Mouse (Mus musculus) heart, adult 11 months (tissue): ENCODE measurements around the gene Rb1.

Experiments
- DNase-seq: peaks from one replicate; pipeline ENCODE4 v3.0.0; 2022

The Rb1 gene

DNA sequence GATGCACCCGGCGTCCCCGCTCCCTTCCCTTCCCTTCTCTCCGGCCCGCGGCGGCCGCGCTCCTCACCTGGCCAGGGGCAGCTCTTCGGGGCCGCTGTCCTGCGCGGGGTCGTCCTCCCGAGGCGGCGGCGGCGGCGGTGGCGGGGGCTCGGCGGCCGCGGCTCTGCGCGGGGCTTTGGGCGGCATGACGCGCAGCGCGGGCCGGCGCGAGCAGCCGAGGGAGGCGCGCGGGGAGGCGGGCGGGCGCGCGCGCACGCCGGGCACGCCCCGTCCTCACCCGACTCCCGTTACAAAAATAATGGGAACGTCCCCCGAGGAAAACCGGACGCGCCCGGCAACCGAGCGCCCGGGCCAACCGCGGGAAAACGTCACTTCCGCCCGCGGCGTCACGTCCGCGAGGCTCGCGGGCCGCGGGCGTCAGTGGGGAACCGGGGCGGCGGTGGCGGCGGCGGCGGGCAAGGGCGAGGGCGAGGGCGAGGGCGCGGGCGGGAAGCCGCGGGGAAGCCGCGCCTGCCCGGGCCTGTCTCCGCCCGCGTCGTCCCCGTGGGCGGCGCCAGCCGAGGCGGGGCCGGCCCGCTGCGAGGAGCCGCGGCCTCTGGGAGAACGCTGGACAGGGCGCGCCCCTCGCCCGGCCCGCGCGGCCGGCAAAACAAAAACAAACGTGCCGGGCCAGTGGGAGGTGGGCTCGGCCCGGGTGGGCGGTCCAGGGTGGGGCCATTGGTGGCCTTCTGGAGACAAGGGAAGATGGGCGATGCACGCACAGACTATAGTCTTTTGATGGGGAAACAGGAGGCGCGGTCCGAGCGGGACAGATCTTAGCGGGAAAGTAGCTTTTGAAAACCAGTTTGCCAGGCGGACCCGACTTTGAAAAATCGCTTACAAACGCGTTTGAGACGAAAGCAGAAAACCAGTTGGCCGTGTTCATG, at the start of gene Rb1:
Gene Rb1, minus strand, starts transcription at position 367 of the 926 bp plus-strand sequence.
- peak; percentile 99 for DNase-seq

DNA sequence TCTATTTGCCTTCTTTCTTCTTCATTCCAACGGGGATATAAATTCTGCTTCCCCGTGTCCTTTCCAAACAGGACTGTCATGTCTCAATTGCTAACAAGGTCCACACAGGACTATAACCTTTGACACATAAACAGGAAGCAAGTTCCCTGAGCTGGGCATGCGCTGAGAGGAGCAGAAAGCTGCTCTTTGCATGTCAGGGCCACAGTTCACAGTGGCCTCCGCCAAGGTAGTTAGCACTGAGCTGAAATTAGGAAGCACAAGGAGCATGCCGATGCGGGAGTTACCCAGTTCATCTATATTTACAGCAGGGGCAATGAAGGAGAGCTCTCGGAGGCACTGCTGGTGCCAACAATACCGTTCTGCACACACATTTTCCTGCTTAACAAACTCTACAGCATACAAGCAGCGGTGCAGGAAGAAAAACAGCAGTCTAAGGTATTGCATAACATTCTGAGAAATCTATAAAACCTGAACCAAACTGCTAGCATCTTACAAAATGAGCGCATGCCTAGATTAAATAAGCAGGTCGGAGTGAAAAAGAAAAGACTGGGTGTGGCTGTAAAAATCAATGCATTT, 48.8 kb upstream of the Rb1 start:
- DNase-seq, result peak; percentile 96

DNA sequence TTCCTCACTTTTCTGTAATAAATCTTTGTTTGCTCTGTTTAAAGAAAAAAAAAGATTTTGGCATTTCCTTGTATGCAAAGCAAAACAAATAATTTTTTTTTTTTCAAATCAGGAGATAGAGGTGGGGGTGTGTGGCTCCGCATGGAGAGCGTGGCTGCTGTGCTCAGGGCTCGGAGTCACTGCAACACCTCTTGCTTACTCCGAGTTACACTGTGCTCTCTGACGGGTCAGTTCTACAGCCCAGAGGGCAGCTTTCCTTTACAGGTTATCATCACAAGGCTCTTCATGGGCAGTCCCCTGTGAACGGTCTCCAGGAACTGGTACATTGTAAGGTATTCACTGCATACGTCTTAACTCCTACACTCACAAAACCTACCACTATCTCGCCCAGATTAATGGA, 48.0 kb upstream of the Rb1 start:
- DNase-seq, result peak; percentile 85

DNA sequence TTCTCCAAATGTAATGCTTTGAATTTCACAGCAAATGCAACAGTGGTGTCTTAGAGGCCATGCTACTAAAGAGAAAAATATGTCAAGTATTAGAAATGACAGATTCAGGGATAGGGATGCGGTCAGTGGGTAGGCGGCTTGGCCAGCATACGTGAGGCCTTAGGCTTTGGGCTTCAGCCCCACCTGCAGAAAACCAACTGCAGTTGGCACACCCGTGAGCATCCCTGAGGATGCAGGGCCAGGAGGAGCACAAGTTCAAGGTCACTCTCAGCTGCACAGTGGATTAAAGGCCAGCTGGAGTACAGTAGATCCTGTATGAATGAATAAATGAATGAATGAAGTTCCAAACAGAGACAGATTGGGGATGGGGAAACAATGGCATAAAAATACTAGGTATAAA, 47.4 kb upstream of the Rb1 start:
- DNase-seq, result peak; percentile 72

DNA sequence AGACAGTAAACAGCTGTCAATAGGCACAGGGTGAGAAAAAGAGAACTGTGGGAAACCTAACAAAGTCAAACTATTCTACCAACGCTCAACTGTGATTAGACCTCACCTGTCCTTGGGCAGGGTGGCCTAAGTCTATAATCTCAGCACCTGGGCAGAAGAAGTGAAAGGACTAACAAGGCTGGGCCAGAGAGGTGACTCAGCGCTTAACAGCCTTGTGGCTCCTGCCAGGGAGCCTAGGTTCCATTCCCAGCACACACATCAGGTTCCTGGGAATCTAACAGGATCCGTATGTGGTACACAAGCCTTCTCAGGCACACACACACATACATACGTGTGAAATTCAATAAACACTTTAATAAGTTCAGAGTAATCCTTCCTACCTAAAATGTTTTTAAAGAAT, 46.0 kb upstream of the Rb1 start:
- DNase-seq, result no peak

DNA sequence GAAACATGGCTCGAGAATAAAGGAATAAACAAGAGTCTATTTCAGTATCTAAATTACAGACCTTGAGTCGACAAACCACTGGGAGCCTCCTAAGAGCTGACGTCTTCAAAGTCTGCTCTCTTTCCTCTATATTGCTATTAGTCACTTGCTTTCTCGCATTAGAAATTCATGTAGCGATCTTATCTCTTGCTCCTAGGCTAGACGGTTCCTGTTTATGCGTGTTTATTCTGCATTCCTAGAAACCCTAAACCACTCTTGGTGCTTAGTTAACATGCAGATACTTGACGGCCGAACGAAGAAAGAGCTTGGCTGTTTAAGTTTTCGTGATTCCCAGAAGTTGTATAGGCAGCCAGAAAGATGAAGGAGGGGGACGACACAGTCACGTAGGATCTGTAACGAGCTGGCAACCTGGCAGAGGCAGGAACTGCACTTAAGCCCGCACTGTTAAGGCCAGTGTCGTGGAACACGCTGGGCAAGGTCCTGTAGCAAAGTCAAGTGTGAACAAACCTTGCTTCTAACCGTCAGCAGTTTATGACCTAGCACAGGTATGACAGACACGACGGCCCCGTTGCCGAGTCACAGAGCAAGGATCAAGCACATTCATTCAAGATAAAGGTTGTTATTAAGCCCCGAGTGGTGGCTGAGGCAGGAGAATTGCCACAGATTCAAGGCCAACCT, 45.2 kb upstream of the Rb1 start:
- DNase-seq, result peak; percentile 87

DNA sequence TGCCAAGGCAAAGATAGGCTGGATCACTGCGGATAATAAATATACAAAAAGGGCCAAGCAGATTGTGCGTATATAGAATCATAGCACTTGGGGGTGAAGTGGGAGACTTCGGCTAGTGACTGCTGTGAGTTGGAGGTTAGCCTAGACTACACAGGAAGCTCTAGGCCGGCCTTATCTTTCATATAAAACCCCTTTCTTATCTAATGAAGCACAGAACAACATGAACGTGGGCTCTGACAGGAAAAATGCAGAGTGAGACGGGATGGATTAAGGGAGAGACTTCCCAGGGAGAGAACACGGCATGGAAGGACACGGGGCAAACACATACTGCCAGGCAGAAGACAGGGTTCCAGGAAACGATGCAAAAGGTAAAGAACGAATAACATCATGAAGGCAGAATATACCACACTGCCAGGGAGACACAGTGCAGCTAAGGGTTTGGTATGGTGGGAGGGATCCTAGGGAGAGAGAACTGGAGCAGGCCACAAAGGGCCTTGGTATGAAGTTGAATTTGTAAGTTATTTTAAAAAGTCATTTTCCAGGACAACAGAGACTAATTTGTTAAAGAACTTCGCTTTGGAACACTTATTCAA, 44.6 kb upstream of the Rb1 start:
- peak; percentile 85 for DNase-seq

DNA sequence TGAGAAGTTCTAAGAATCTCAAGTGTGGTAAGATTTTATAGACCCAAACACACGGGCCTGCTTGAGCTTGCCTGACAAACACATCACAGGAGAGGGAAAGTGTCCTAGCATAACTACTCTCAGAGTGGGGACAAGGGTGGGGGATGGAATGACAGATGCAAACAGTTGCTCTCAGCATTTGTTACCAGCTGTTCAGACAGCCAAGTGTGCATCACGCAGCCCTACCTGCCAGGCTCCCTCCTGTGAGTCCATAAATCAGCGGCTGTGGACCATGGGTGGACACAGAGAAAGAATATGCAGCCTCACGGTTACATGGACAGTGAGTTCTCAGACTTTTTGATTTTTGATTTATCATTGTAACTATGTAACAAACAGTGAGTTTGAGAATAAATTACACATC, 44.0 kb upstream of the Rb1 start:
- no peak for DNase-seq

DNA sequence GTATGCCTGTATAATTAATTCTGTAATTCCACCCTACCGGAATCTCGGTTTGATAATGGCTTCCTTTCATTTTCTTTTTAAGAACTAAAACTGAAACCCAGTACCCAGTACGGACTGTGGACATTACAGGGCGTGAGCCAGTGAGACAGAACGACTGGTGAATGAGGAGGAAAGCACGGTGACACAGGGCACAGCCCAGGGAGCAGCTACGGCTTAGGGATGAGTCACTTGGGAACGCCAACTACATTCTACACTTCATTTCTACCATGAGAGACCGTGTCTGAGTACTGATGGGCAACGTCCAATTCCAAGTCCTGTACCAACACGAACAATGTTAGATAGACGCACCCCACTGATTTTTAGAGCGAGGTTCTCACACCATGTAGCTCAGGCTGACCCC, 43.3 kb upstream of the Rb1 start:
- DNase-seq, result peak; percentile 72

DNA sequence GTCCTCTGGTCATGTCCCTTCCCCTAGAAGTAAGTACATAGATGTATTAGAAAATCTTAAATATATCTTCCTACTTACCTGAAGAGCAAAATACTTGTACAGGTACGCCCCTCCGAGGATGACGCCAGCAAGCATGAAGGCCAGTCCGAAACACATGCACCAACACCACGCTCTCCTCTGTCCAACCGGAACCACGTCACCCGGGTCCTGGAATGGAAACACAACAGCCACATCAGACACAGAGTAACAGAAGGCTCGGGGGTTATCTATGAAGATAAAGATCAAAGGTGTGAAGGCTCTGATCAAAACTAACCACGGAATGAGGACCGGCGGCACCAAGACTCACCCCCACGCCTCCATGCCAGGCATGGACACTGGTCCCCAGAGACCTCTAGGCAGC, 42.6 kb upstream of the Rb1 start:
- DNase-seq, result peak; percentile 65

DNA sequence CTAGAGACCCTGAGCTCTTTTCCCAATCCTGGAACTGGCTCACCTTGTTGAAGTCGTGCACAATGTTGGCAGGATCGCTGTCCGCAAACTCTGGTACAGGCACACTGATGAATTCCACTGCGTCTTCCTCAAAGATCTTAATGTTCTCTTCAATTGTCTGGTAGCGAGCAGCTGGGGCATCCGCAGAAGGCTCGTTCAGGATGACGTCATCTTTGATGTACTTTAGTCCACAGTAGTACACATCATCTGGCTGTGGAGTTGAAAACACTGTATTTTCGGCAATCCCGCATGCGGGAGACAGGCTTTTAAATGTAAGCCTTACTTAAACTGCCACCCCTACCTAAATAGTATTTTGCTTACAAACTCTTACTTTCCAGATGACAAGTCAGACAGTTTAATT, 40.7 kb upstream of the Rb1 start:
- no peak for DNase-seq

DNA sequence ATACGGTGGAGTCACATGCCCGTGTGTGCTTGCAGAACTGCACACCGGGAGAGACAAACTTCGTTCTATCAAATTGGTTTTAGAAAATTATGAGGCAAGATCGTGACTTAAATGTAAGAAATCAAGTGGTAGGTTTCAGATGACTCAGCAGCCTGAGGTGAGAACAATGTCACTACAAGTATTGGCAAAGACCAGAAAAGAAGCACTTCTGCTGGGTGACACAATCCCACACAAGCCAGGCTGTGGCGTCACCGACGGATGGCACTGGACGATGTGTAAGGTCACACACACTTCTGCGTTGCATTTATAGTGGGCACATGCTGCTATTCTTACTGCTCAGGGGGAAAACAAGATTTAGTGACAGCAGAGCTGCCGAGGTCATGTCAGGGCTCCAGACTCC, 38.2 kb upstream of the Rb1 start:
- DNase-seq, result peak; percentile 89

DNA sequence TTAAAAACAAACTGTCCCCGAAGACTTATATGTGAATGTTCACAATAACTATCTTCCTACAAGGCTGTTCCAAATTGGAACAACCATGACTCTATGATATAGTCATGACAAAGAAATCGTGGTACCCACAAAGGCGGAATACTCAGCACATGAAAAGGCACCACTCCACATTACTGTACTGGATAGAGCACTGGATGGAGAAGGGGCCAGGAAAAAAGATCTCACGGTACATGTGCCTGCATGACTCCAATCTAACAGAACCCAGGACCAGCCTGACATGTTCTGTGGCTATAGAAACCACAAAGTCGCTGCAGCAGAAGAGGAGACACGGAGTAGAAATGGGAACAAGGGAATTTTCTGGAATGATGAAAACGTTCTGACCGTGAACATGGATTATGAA, 29.1 kb upstream of the Rb1 start:
- DNase-seq, result peak; percentile 60

DNA sequence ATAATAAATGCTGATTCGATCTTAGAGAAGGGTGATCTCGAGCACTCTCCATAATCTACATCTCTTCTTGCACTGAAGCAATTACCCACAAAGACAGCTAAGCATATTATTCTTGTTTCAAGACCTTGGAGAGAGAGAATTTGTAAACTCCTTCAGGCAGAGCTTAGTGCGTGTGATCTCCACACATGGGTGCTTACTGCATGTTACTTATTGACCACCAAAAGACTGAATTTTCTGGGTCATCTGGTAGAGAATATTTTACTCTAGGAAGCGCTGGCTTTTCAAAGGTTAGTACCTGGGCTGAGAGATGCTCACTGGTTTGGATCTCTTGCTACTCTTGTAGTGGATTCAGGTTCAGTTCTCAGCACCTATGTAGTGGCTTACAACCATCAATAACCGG, 25.5 kb upstream of the Rb1 start:
- no peak for DNase-seq

DNA sequence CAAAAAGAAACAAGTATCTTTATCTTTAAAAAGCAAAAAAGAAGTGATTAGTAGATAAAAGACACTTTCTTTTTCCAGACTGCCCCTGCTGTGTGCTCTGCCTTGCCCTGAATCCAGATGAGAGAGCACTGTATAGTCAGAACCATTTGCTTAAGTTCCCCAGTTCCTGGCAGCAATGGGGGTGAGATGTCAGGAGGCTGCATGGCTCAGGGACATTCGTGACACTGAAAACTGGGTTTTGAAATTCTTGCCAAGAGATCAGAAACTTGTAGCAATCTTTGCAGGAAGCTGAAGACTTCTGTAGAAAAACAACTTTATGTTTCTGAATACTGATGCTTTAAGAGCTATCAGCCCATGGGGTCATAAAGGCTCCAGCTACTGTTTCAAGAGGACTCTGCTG, 24.4 kb upstream of the Rb1 start:
- peak; percentile 81 for DNase-seq

DNA sequence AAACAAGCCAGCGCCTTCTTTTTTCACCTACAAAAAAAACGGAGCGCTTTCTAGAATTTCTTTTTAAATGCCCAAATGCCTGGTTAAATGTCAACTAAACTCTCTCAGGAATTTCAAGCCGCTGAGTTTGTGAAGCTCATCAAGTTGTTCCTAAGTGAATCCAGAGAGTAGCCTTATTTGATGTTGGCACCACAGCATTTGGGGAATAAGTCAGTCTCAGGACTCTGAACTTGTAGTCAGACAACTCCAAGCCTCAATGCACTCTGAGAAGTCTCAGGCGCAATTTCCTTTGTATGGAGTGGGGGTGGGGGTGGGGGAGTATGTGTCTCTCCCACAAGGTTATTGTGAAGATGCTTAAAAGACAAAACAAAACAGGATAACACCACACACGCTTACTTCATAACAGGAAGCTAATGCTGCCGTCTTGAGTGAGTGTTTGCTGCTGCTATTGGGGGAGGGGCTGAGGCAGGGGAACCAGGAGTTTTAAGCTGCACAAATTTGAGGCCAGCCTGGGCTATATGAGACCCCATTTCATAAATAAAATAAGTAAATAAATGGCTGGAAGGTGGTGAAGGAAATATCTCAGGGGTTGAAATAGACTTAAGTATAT, 23.5 kb upstream of the Rb1 start:
- DNase-seq, result peak; percentile 79

DNA sequence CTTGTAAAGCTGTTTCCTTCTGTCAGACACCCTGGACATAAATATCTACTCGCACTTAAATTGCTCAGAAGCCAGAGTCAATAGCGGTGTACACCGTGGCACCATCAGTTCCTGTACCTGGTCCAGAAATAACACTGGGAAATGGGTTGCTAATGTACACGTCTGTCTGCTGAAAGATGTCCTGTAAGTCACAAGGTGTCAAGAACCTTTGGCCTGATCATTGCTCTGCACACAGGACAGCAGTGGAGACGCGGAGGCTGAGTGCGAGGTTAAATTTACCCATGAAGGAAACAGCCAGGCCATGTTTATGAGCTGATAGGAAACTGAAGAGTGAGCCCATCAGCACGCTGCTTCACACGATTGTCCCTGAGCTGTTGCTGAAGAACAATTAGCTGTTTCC, 21.7 kb upstream of the Rb1 start:
- peak; percentile 94 for DNase-seq

DNA sequence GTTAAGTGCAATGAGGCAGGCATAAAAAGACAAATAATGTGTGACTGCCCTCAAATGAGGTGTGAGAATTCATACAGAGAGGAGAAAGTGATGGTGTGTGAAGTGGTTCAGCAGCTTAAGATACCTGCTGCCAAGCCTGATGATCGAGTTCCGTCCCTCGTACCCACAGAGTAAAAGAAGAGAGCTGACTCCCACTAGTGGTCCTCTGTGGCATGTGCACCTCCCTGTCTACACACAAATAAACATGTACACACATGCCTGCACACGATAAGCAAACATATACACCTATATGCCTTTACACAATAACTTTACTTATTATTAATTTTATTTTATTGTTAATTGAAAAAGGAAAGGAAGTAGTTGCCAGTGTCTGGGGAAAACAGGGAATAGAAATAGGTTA, 20.0 kb upstream of the Rb1 start:
- DNase-seq, result no peak

DNA sequence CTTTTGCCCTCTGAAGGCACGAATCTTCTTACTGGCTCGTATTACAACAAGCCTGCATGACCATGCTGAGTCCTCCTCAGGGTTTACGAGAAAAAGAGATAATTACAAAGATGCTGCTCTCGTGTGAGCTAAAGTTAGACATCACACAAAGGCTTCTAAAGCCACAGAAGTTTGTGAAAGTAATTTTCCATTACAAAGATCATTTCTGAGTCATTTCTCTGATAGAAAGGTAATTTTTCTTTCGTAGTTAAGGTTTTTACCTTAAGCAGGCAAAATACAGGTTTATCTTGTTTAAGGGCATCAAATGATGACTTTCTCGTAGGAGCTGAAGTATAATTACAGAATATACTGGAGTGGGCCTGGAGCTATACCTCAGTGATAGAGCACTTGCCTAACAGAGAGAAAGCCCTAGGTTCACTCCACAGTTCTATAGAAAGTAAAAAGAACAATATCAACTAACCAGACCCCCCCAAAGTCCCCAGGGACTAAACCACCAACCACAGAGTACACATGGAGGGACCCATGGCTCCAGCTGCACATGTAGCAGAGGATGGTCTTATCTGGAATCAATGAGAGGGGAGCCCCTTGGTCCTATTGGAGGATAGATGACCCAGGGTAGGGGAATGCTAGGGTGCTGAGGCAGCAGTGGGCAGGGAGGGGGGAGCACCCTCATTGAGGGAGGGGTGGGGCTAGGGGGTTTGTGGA, 14.6 kb upstream of the Rb1 start:
- peak; percentile 83 for DNase-seq

DNA sequence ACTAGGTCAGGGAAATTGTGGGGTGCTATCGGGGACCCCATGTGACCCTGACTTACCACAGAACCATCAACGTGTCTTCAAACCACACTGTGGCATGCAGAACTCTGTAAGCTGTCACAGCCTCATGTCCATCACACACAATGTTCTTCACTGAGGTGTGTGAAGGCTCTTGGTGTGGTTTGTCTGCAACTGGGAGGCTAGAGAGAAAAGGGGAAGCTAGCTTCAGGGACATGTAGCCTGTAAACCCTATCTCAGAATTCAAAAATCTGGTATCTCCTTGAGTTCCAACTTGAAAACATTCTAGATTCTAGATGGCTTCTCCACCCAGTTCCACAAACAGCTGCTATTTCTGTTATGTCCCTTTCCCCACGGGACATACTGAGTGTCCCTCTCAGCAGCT, 14.0 kb upstream of the Rb1 start:
- DNase-seq, result peak; percentile 55

DNA sequence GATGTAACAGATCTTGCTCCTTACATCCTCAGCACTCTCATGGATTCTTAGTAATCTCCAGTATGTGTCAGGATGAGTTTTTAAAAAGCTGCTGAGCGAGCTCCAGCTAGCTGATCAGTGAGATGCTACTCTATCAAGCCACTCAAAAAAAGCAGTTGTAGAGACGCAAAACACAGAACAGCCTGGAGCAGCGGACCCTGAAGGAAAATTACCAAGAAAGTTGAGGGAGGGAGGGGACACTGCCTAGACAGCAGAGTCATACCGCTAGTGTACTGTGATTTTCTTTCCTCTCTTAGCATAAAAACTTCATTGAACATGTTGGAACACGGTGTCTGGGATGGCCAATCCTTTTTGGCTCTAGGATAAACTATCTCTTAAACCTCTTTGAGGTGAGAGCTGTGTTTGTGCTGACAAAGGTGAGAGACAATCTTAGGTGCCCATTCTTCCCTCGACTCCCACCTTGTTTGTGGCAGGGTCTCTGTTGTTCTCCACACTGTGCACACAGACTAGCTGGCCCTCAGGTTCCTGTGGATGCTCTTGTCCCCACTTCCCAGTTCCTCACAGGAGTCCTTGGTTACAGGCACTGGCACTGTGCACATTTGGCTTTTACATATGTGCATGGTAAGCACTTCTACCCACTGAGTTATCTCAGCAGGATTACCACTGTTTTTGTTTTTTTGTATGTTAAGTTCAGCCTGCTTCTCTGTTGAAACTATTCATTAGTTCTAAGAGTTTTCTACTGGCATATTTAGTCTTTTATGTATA, 10.9 kb upstream of the Rb1 start:
- DNase-seq, result peak; percentile 91
